Mouse (Mus musculus) stomach, postnatal 0 days (tissue): ENCODE data around the gene Fbxl3.

Experiments used
- CTCF ChIP-seq: IDR thresholded peaks from 2 replicates; pipeline ENCODE4 v1.5.1; 2016; ENCODE audit warnings: antibody characterized with exemption, low read depth, mild to moderate bottlenecking, moderate library complexity
- EP300 ChIP-seq: optimal IDR thresholded peaks from 2 replicates; pipeline ENCODE3; 2016; ENCODE audit warnings: antibody characterized with exemption

- TF ChIP-seq CTCF: no peak
- TF ChIP-seq EP300: no peak
These were observed 27.9 kb downstream of the Fbxl3 start for GRCm38 (mm10) chr14:103071471-103071870.
